Mouse (Mus musculus) embryonic fibroblast, embryonic 13.5 days (primary cell): ENCODE data around the gene Slc27a2.

ENCODE experiments used
- CTCF ChIP-seq: IDR thresholded peaks from 2 replicates; pipeline ENCODE4 v1.5.1; 2011; ENCODE audit warnings: mild to moderate bottlenecking, control low read depth, low read length, moderate library complexity, borderline replicate concordance; ENCODE audit not compliant: insufficient read depth
- POLR2A ChIP-seq: IDR thresholded peaks from 2 replicates; pipeline ENCODE4 v1.6.1; 2011; ENCODE audit warnings: low read depth, mild to moderate bottlenecking, control low read depth, low read length, moderate library complexity

DNA sequence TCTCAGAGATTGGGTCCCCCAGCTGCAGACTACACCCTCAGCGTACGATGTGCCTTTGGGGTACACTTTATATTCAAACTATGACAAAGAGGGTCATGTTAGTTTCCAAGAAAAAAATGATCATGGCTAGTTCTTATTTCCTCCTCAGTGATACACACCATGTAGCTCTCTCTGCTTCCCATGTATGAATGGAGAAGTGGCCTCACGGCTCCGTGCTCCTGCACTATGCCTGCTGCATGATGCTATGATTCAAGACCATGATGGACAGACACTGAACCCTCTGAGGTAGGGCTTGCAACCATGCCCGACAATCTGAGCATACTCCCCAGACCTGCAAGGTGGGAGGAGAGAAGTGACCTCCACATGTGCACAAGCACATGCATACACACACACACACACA lies 44.7 kb upstream of the Slc27a2 start:
- TF ChIP-seq CTCF: no peak
- no peak for TF ChIP-seq POLR2A
